Mouse (Mus musculus): ENCODE data around the gene Plpp3.

DNA sequence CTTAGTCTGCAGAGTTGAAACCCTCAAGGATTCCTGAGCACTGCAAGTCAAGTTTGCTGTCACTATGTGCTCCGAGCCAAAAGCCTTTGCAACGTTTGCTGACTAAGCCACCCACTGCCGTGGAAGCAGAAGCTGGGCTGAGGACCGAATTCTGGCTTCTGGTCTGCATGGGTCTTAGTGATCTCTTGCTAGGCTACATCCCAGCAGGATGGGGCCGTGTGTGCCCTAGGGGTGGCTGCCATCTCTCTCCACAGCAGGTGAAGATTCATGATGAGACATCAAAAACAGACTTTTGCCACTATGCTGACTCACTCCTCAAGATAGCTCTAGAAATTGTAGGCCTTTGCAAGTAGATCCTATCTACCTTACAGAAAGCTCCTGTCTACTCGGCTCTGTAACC is 69.2 kb downstream of the Plpp3 start:
- TF ChIP-seq POLR2A (IDR thresholded peaks at IDR 0.05; ENCODE audit: low read depth, low read length), result no peak
- TF ChIP-seq CTCF (IDR thresholded peaks at IDR 0.05; ENCODE audit: borderline replicate concordance, insufficient read depth, low read length), result no peak
